Mouse (Mus musculus) central nervous system, embryonic 11.5 days (tissue): ENCODE measurements around the gene U2af2. TPM values are rescaled to one million over a fixed set of nuclear protein-coding genes. Genes with fewer than 3 reads are reported as not detected.

Source experiments
- polyA plus RNA-seq: library from polyadenylated mRNA; depleted of rRNA; stranded (reverse); fragments of >200 nt; gene quantifications from 2 replicates; pipeline ENCODE4 v1.2.3, GENCODE M21; 2012; rRNA removed

U2af2 gene
- polyA plus RNA-seq, result 437 and 455 TPM in 2 replicates

DNA sequence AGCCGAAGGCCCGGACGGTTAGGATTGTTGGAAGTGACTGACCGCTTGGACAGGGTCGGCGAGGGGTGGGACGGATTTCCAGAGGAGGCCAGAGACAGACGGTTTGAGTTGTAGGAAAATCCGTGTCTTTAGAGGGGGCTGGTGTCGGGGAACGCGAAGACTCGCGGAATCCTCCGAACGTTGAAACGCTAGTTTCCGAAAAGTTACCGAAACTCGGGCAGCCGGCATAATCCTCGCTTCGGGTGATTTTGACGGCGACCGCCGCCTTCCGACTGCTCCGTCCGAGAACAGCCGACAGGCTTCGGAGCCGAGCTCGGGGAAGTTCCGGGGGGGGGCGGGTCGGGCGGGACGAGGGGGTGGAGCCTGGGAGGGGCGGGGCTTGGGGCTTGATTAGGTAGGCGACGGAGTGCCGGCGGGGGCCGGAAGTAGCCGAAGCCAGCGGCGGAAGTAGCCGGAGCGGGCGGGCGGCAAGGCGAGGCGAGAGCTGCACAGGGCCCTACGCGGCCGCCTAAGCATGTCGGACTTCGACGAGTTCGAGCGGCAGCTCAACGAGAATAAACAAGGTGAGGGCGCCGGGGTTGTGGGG is at the start of gene U2af2:
Gene U2af2 (plus strand): TSS at position 370 of the 586 bp plus-strand sequence.

DNA sequence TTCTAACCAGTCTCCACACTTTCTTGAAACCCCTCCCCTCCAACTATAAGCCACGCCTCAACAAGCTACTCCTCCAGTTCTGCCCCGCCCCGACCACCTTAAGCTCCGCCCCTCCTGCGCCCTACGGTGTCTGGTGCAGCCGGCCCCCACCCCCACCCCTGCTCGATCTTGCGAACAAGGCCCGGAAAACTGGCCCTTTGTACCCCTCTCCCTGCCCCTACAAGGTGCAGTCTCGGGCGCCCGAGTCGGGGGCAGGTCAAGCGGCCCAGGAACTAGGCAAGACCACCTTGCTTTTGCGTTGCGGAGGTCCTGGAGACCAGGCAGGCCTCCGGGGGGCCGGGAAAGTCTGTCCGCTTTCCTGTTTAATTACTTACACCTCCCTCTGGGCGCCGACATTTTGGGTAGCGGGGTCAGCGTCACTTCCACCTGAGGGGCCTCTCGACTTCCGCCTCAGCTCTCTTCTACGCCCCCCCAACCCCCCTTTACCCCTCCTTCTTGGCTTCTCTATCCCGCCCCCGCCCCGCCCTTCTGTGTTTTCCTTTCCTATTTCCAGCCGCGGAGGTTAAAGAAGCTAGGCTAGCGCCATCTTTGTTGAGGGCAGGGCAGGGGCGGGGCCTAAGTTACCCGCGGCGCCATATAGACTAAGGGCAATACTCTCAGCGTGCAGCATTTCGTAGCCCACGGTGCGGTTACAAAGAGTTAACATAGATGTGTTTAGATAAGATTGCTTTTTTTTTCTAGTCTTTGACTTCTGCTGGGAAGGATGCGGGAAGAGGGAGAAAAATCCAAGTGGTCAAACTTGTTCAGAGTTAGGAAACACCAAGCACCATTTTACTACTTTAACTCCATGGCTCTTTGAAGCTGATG is 47.5 kb upstream of the U2af2 start, which contains the start of the genes Zfp524 and Fiz1:
Gene Zfp524 (plus strand): TSS at position 165 of the 867 bp plus-strand sequence.
Gene Fiz1 (minus strand): TSS at position 447 of the 867 bp plus-strand sequence.

DNA sequence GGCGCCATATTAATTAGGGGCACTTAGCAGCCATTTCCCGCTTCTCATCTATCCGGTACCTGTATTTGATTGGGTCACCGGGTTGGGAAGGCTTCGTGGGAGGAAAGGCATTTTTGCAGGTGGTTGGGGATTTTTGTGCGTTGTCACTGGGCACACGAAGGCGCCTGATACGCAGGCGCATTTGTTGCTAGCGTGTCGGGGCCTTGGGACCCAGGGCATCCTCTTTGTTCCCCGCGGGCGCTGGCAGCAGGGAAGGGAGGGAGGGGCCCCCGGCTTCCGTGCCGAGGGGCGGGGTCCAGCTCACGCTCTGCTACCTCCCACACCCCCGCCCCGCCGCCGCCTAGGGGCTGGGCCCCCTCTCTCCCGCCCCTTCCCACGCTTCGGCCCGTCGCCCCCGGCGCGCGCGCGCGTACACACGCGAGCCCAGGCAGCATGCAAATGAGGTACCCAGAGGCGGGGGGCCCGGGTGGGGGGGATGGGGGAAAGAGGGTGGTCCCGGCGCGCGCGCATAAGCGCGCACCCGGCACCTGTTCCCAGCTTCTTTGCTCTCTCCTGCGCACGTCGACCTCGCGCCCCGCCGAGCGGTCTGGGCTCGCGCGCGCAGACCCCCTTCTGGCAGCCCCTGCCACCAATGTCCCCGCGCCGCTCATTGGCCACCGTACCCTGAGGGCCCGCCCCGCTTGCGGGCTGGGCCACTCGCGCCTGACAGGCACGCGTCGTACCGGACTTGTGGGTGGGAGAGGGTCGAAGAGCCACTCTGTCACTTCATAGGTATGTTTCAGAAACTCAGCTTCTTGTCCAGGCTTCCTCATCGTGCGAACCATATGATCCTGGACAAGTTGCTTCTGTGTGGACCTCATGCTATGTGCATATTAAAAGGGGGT is 46.6 kb upstream of the U2af2 start, which contains the start of gene Gm44973:
Gene Gm44973 (plus strand): TSS at position 379 of the 884 bp plus-strand sequence.

DNA sequence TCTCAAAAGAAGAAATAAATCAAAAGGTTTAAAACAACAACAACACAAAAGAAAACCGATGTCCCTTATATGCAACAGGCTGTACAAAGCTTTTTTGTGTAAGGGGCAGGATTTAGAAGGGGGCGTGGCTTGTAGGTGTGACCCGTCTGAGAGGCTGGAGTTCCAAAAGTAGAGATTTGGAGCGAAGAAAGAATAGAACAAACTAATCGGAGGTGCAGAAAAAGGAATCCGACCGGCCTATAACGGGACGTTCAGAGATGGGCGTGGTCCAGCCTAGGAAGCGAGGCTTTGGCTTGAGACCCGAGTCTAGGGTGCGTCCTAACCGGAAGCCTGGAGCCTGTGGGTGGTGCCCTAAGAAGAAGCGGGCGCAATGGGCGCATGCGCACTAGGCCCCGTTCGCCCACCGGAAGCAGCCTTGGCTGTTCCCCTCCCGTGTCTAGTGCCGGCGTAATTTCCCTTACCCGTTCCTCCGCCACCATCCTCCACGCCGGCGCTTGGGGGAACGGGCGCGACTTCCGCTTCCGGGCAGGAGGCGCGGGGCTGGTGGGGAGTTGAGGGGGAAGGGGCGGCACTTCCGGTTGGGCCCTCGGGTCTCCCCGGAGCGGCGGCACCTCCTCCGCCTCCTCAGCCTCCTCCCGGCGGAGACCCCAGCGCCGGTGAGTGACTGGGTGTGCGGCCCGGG is 41.8 kb upstream of the U2af2 start, which contains the start of the genes Zfp865 and Ccdc106:
Gene Zfp865 (plus strand): TSS at position 377 of the 682 bp plus-strand sequence.
Gene Ccdc106 (plus strand): TSS at position 554 of the 682 bp plus-strand sequence.

DNA sequence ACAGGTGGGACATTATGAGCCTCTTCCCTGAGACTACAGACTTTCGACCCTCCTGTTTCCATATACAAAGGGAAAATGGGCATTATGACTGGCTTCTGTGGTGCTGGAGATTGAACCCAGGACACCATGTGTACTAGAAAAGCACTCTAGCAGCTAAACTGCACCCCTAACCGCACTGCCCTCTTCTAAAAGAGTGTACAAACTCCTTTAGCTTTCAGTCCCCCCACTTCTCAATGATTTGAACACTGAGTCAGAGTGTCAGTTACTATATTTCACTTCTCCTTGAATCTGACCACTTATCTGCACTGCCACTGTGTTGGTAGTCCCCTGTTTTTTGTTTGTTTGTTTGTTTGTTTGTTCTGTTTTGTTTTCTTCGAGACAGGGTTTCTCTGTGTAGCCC is 28.1 kb upstream of the U2af2 start, which contains the start of gene 4632433K11Rik:
Gene 4632433K11Rik (plus strand): TSS at position 301 of the 400 bp plus-strand sequence.

DNA sequence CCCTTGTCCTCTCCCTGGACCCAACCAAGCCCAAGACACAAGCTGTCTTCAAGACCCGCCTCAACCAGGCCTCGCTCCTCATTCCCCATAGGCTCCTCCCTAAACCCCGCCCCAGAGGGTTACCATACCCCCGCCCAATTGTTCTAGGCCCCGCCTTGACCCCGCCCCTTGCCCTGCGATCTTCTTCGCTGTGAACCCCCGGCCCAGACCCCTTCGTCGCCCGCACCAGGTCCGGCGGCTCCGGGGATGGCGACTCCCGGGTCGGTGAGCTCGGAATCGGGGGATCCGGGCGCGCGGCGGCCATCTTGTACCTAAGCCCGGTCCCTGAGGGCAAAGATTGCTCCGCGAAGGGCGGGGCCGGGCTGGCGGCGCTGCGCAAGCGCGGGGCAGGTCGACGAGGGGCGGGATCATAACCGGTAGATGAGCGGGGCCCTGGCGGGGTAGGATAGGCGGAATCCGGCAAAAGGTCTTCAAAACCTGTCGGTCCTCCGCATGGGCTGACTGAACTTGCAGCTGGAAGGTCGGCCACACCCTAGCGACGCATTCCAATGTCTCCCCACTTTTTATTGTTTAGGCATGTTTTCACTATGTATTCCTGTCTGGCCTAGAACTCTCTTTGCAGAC is 23.7 kb upstream of the U2af2 start, which contains the start of gene Zfp784:
Gene Zfp784 (minus strand): TSS at position 338 of the 624 bp plus-strand sequence.

DNA sequence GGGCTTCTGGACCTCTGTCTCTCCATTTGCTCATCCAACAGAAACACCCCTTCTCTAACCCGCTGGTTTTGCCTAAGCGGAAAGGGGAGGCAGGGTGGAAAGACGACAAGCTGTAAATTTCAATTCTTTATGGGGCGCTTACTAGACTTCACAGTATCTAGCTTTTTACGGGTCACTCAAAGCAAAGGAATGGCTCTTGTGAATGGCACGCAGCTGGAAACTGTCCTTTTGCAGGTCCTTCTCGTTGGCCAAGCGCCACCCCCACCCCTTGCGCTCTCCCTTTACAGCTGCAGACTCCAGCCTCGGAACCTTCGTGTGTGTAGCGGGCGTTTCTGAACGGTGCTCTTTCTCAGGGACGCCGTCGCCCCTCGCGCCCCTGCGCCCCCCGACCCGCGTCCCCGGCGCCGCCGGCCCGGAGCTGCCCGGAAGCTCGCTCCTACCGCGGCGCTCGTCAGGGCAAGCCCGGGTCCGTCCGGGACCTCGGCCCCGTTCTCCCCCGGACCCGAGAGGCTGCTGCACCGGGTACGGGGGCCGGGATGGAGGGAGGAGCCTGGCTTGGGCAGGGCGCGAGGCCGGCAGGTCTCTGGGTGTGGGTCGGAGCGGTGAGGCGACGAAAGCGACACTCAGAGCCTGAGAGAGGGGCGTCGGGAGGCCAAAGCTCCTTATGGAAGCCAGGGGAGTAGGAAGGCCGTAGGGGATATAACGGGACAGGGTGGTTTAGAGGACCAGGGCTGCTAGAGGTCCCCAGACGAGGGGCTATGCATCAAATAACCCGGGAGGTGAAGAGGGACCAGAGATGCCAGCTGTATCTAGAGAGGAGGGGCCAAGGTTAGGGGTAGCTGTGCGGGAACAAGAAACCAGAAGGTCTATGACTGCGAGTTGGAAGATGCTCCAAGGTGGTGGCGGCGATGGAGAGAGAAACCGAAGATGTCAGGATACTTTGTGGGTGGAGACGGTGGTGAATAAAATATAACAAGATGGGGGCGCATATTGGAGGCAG is 10.4 kb upstream of the U2af2 start, which contains the start of gene Zfp580:
Gene Zfp580 (plus strand): TSS at position 346 of the 1,000 bp plus-strand sequence.

DNA sequence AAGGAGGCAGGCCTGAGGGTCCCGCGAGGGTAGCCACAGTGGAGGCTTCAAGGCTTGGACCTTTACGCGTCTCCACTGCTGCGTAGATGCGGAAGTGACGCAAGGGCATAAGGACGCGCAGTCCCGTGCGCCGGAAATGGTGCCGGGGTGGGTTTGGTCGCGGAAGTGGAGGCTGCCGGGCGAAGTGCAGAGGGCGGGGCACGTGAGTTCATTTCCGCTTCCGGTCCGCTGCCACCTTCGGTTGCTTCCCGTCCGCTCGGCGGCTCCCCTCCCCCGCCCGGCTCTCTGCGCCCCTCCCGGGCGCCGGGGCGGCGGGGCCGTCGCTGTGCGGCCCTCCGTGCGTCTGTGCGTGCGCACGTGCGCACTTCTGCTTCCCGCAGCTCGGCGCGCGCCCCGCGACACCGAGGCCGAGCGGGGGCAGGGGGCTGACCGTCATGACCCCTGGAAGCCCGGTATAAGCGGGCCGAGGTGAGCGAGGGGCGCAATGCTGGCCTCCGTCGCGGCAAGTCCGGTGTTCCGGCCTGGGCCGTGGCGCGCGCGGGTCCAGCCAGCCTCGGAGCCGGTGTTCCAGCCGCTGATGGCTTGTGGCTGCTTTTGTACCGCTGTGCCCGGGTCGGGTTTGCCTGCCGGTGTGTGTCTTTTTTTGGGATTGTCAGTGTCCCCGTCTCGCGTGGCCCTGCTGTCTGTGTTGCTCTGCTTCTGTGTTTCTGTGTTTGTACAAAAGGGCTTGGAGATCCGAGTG is 18.2 kb downstream of the U2af2 start, which contains the start of gene Epn1:
Gene Epn1 (plus strand): TSS at position 226 of the 742 bp plus-strand sequence.

DNA sequence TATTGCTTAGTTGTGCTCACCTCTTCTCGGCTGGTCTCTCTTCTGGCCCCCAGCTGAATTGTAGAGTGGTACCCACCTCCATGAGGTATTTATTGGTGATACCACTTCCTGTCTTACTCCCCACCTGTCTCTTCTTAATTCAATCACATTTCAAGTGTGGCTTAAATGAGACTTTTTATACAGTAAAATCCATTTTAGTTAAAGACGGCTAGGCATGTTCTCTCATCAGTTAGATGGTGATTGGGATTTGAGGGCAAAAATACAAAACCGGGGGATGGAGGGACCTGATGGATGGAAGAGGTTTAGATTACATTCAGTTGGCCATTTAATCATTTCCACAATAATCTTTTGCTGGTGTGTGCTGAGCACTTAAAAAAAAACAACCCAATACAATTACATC is 54.9 kb downstream of the U2af2 start, which contains the start of gene Rfpl4:
Gene Rfpl4 (minus strand): TSS at position 101 of the 400 bp plus-strand sequence.

DNA sequence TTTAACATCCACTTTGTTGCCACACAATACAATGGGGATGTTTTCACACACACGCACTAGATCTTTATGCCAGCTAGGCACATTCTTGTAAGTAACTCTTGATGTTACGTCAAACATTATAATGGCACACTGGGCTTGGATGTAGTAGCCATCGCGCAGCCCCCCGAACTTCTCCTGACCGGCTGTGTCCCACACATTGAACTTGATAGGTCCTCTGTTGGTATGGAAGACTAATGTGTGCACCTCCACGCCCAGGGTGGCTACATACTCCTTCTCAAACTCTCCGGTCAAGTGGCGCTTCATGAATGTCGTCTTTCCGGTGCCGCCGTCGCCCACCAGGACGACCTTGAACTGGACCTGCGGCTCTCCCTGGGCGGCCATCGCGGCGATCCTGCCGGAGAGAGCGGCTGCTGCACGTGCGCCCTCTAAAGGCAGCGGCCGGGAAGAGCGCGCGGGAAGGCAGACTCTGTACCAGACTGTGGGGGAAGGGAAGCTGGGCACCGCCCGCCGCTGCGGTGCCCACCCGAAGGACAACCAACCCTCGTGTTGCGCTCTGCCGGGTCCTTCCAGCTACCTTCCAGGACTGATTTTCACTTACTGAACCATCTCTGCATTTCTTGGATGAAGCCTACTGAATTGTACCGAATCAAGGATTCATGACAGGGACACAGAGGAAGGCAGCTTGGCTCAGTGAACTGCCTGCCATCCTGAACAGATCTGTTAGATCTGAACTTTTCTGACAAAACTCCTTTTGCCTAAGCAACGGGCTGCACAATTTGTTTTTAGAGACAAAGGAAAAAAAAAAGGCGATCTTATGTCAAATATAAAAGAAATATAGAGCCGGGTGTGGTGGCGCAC is 63.8 kb downstream of the U2af2 start, which contains the start of gene Rasl2-9:
Gene Rasl2-9 (minus strand): TSS at position 402 of the 858 bp plus-strand sequence.

Other genes with a start within 250 kb of the U2af2 start
- gene Ube2s, start 249.6 kb upstream of the U2af2 start, polyA plus RNA-seq, result 468 and 512 TPM in 2 replicates
- gene Shisa7, start 217.4 kb upstream of the U2af2 start, polyA plus RNA-seq, result 14.0 and 22.4 TPM in 2 replicates
- 2.3 and 2.8 TPM in 2 replicates for gene Isoc2b, start 191.9 kb upstream of the U2af2 start, polyA plus RNA-seq
- 9.2 TPM in 2 replicates for gene Isoc2a, start 185.0 kb upstream of the U2af2 start, polyA plus RNA-seq
- gene Gm36210, start 155.6 kb upstream of the U2af2 start, polyA plus RNA-seq, result 0.17 and 0.24 TPM in 2 replicates
- 11.2 and 12.9 TPM in 2 replicates for gene Zfp628, start 146.9 kb upstream of the U2af2 start, polyA plus RNA-seq
- 7.2 and 22.6 TPM in 2 replicates for gene Nat14, start 140.1 kb upstream of the U2af2 start, polyA plus RNA-seq
- 5.9 and 6.9 TPM in 2 replicates for gene Ssc5d, start 136.4 kb upstream of the U2af2 start, polyA plus RNA-seq
- gene Sbk2, start 97.7 kb upstream of the U2af2 start, polyA plus RNA-seq, result 0.41 and 0.44 TPM in 2 replicates
- gene Sbk3, start 91.0 kb upstream of the U2af2 start, polyA plus RNA-seq, result 0.06 and 0.21 TPM in 2 replicates
- gene Zfp579, start 66.0 kb upstream of the U2af2 start, polyA plus RNA-seq, result 98.6 and 106 TPM in 2 replicates
- 6.5 and 9.5 TPM in 2 replicates for gene Zfp524, start 47.7 kb upstream of the U2af2 start, polyA plus RNA-seq
- gene Fiz1, start 47.4 kb upstream of the U2af2 start, polyA plus RNA-seq, result 48.2 and 52.4 TPM in 2 replicates
- gene Gm44973, start 46.6 kb upstream of the U2af2 start, polyA plus RNA-seq, result not detected in 2 replicates
- gene Zfp865, start 41.8 kb upstream of the U2af2 start, polyA plus RNA-seq, result 34.0 and 43.5 TPM in 2 replicates
- gene Ccdc106, start 41.6 kb upstream of the U2af2 start, polyA plus RNA-seq, result 11.1 and 13.0 TPM in 2 replicates
- gene 4632433K11Rik, start 28.0 kb upstream of the U2af2 start, polyA plus RNA-seq, result not detected in 2 replicates
- gene Zfp784, start 23.7 kb upstream of the U2af2 start, polyA plus RNA-seq, result 2.4 and 4.1 TPM in 2 replicates
- gene Zfp580, start 10.6 kb upstream of the U2af2 start, polyA plus RNA-seq, result 32.5 and 35.1 TPM in 2 replicates
- gene Epn1, start 18.1 kb downstream of the U2af2 start, polyA plus RNA-seq, result 105 and 111 TPM in 2 replicates
- not detected in 2 replicates for gene Rfpl4, start 54.8 kb downstream of the U2af2 start, polyA plus RNA-seq
- 0.13 and 0.50 TPM in 2 replicates for gene Rasl2-9, start 63.8 kb downstream of the U2af2 start, polyA plus RNA-seq
- gene Vmn1r55, start 87.5 kb downstream of the U2af2 start, polyA plus RNA-seq, result not detected in 2 replicates
- gene Vmn1r56, start 134.6 kb downstream of the U2af2 start, polyA plus RNA-seq, result not detected in 2 replicates
- gene Vmn1r57, start 156.3 kb downstream of the U2af2 start, polyA plus RNA-seq, result not detected in 2 replicates